Mouse (Mus musculus): ENCODE results near the gene BC030867.
A peak's percentile ranks its signal among the peaks of the same experiment; 100 is the strongest.
"Not testable (repeated sequence)": the region's sequence is repeated elsewhere in the genome, so short reads cannot be mapped to it uniquely, and the experiment has no call there.

Gene BC030867

DNA sequence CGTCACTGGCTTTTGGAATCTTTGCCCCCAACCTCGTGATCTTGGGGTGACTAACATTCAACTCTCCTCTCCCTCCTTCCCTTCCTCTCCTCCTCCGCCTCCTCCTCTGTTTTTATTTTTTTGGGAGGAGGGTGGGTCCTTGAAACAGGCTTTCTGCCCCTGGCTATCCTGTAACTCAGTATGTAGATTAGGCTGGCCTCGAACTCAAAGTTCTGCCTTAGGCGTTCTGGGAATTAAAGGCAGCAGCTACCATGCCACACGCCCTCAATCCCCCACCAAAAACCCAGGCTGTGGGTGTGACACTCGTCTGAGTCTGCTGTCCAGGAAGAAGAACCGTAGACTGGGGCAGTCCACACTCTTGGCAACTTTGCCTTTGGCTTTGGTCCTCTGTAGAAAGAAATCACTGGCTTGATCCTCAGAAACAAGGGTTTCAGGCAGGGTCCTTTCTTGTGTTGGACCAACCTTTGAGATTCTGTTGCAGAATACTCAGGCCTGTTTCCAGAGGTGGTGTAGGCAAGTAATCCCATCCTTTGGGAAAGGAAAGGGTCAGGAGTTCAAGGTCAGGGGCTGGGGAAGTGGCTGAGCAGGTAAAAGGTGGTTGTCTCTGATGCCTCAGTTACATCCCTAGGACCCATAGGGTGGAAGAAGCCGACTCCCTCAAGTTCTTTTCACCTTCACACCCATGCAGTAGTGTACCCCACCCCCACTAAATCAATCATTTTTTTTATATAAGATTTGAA, 839 bp downstream of the BC030867 start:
- no peak for DNase-seq (ENCODE audit: low spot score)

GRCm38 (mm10) chr11:102257514-102257913, 8.8 kb downstream of the BC030867 start:
- no peak for DNase-seq (ENCODE audit: low spot score)

DNA sequence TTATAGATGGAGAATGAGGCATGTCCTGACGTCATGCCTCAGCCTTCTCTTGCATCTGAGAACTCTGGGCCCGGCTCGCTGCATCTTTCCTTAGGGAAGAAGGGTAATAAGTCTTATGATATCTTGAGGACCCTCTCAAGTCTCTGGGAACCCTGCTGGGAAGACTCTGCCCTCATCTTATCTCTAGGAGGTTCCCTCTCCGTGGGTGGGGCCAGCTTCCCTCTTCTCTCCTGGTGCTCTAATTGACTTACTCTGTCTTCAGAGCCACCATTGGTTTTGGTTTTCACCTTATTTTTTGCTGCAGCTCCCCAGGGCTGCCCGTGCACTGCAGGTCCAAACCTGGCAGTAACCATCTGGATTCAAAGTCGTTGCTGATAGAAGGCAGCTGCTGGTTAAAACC, 9.4 kb downstream of the BC030867 start:
- no peak for DNase-seq (ENCODE audit: low spot score)

GRCm38 (mm10) chr11:102258521-102258920, 9.8 kb downstream of the BC030867 start:
- no peak for DNase-seq (ENCODE audit: low spot score)

- DNase-seq (ENCODE audit: low spot score): no peak
Observed at GRCm38 (mm10) chr11:102263211-102263610, 14.5 kb downstream of the BC030867 start.

DNA sequence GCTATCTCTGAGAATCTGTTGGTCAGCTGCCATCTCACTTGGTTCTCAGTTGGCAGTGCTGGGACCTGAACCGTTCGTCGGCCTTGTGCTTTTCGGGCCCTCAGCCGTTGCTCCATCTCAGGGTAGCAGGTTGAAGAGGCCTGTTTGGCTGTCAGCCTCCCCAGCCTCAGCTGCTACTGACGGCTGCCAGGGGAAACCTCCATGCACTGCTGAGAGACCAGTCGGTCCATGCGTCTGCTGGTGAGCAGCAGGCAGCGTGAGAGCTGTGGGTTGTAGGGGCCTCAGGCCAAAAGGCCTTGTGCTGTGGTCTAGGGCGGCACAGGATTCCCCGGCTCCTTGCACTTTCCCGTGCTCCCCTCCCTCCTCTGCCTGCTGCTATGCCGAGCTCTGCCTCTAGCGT, 17.1 kb downstream of the BC030867 start:
- DNase-seq (ENCODE audit: low spot score): no peak

GRCm38 (mm10) chr11:102266631-102267355, 18.1 kb downstream of the BC030867 start:
- DNase-seq (ENCODE audit: low spot score): no peak

- no peak for DNase-seq (ENCODE audit: low spot score)
Observed at GRCm38 (mm10) chr11:102267480-102267879, 18.8 kb downstream of the BC030867 start.

GRCm38 (mm10) chr11:102268520-102269244, 20.0 kb downstream of the BC030867 start, which contains the start of gene Asb16:
TSS of gene Asb16 (plus strand) at chr11:102268743.
- no peak for DNase-seq (ENCODE audit: low spot score)

DNA sequence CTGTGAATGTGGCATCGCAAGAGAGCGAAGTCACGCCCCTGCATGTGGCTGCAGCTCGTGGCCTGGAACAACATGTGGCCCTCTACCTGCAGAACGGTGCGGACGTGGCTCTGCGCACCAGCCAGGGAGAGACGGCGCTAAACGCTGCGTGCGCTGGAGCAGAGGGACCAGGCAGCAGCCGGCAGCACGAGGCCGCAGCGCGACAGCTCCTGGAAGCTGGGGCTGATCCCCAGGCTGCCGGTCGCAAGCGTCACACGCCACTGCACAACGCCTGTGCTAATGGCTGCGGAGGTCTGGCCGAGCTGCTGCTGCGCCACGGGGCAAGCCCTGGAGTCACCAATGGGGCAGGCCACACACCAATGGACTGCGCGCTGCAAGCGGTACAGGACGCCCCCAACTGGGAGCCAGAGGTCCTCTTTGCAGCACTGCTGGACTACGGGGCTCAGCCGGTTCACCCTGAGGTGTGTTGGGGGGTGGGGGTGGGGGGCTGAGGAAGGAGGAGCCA, 27.8 kb downstream of the BC030867 start:
- no peak for DNase-seq (ENCODE audit: low spot score)

GRCm38 (mm10) chr11:102277754-102278153, 29.1 kb downstream of the BC030867 start:
- no peak for DNase-seq (ENCODE audit: low spot score)

DNA sequence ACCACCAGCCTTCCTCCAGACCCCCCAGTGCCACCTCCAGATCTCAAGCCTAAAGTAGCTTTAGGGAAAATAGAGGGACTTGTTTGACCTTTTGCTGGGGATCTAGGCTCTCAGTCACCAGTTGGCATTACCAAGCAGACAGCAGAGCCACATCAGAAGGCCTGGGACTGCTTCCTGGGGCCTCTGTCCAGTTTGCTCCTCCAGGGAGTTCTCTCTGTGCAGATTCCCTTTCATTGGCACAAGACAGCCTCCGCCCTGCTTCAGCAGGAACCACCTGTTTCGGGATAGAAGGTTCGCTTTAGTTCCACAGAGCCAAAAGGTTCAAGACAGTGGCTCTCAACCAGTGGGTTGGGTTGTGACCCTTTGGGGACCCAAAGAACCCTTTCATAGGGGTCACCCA, 30.9 kb downstream of the BC030867 start:
- DNase-seq (ENCODE audit: low spot score): no peak

DNA sequence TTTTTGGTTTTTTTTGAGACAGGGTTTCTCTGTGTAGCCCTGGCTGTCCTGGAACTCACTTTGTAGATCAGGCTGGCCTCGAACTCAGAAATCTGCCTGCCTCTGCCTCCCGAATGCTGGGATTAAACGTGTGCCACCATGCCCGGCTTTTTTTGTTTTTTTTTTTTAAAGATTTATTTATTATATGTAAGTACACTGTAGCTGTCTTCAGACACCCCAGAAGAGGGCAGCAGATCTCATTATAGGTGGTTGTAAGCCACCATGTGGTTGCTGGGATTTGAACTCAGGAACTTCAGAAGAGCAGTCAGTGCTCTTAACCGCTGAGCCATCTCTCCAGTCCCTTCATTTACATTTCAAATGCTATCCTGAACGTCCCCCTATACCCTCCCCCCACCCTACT, 31.6 kb downstream of the BC030867 start:
- not testable (repeated sequence) for DNase-seq (ENCODE audit: low spot score)

DNA sequence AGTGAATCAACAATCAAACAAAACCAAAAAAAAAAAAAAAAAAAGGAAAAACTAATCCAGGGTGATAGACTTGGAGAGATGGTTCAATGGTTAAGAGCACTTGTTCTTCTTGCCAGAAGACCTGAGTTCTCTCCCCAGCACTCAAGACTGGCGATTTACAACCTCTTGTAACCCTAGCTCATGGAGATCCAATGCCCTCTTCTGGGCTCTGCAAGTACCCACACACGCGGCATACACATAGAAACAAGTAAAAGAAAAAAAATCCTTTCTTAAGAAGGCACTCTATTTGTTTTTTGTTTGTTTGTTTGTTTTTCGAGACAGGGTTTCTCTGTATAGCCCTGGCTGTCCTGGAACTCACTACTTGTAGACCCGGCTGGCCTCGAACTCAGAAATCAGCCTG, 35.2 kb downstream of the BC030867 start:
- DNase-seq (ENCODE audit: low spot score): no peak

DNA sequence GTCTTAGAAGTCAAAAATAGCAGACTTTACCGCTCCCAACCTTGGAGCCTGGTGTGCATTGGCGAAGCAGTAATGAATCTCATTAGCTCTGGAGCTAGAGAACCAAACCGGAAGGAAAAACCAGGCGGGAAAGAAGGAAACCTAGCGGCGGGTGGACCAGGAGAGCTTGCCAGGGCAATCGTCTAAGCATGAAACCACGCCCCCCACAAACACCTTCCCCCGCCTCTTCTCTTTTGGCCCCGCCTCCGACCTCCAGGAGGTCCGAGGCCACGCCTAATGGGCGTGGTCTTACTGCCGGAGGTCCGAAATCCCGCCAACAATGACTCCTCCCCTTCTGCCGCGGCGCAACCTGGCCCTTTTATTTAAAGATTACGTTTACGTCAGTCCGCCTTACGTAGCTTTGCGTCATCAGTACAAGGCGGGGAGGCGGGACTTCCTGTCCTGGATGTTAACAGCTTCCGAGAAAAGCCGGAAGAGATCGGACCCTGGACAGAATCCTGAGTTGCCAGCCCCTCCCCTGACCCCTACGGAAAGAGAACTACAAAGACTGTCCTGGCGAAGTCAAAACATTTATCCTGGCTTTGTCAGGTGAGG, 35.9 kb downstream of the BC030867 start, which contains the start of gene Tmub2:
TSS of gene Tmub2 (plus strand) at position 431 of the 594 bp plus-strand sequence.
- peak; percentile 97 for DNase-seq (ENCODE audit: low spot score)

DNA sequence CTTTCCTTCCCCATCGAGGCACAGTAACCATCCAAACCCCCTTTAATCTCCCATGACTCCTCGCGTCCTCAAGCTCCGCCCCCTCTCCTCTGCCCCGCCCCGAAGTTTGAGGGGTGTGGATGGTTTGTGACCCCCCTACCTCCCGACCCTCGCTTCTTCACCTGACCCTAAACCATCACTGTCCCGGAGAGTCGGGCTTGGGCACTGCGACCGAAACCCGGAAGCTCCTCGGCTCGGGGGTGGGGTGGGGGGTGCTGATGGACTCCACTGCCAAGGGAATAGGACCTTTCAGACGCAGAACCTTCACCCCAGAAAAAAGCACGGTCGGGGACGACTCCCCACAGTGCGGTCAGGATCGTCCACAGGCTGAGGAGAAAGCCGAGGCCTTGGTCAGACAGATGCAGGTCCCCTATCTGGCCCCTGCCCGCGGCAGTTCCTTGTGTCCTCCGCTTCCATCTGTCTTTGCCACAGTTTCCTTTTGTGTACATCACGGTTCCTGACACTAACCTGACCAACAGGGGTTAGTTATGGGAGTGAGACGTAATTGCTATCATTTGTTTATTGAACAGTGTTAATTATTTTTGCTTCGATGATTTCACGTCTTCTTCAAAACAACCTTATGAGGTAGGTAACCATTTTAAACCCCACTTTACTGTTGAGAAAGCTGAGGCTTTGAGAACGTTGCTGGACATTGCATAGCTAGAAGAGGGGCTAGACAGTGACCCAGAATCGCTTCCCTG, 36.6 kb downstream of the BC030867 start:
- no peak for DNase-seq (ENCODE audit: low spot score)

DNA sequence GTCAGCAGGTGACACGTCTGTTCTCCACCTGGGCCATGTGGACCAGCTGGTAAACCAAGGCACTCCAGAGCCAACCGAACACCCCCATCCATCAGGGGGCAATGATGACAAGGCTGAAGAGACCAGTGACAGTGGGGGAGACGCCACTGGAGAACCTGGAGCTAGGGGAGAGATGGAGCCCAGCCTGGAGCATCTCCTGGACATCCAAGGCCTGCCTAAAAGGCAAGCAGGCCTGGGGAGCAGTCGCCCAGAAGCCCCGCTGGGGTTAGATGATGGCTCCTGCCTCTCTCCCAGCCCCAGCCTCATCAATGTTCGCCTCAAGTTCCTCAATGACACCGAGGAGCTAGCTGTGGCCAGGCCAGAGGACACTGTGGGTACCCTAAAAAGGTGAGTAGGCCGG, 38.8 kb downstream of the BC030867 start:
- no peak for DNase-seq (ENCODE audit: low spot score)

DNA sequence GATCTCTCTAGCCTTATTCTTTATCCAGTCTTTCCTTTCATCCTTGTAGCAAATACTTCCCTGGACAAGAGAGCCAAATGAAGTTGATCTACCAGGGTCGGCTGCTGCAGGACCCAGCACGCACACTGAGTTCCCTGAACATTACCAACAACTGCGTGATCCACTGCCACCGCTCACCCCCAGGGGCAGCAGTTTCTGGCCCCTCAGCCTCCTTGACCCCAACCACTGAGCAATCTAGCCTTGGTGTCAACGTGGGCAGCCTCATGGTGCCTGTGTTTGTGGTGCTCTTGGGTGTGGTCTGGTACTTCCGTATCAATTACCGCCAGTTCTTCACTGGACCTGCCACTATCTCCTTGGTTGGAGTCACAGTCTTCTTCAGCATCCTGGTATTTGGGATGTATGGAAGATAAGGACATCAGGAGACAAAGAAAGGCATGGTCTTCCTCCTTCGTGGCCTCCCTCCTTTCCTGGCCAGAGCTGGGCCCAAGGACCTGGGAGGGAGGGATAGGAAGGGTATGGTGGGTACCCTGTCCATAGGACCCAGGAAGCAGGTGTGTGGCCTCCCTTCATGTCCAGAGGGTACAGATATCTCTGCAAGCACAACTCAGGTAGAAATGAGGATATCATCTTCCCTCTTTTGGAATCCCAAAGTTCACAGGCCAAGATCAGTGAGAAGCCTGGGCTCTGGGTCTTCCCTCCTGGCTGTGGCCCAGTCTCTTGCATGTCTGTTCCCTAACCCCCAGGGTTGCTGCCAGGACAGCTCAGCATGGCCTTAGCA, 39.5 kb downstream of the BC030867 start:
- DNase-seq (ENCODE audit: low spot score): no peak

GRCm38 (mm10) chr11:102288913-102289312, 40.2 kb downstream of the BC030867 start:
- DNase-seq (ENCODE audit: low spot score): no peak

GRCm38 (mm10) chr11:102289511-102290100, 40.9 kb downstream of the BC030867 start:
- DNase-seq (ENCODE audit: low spot score): no peak

All from layer of hippocampus, adult 9-10 months (tissue).